Mouse (Mus musculus) limb, embryonic 15.5 days (tissue): ENCODE results near the gene Pdgfa. TPM values are rescaled to one million over a fixed set of nuclear protein-coding genes. Genes with fewer than 3 reads are reported as not detected.

Experiments used
- ATAC-seq: fragments of 200-750 bp; cut with Nextera tagmentation; 2 replicates; pipeline ENCODE4 v1.8.0; 2017; ENCODE audit warnings: low read depth, moderate TSS enrichment; ENCODE audit not compliant: insufficient number of reproducible peaks, low FRiP score, low TSS enrichment
- H3K27ac ChIP-seq: fragments of 300-500 bp; sonication (generic); 2 replicates; pipeline ENCODE4 v1.5.1; 2015; ENCODE audit warnings: moderate library complexity, mild to moderate bottlenecking, inconsistent platforms
- H3K27me3 ChIP-seq: fragments of 300-500 bp; sonication (generic); 2 replicates; pipeline ENCODE4 v1.6.1; 2015; ENCODE audit warnings: inconsistent platforms
- H3K36me3 ChIP-seq: fragments of 300-500 bp; sonication (generic); 2 replicates; pipeline ENCODE4 v1.6.1; 2015; ENCODE audit warnings: inconsistent platforms
- H3K4me1 ChIP-seq: fragments of 300-500 bp; sonication (generic); 2 replicates; pipeline ENCODE4 v1.6.1; 2015; ENCODE audit warnings: inconsistent platforms
- H3K4me2 ChIP-seq: fragments of 300-500 bp; sonication (generic); 2 replicates; pipeline ENCODE4 v1.6.1; 2015; ENCODE audit warnings: mild to moderate bottlenecking, inconsistent platforms
- H3K4me3 ChIP-seq: fragments of 300-500 bp; sonication (generic); 2 replicates; pipeline ENCODE4 v1.5.1; 2015; ENCODE audit warnings: mild to moderate bottlenecking, inconsistent platforms
- H3K9ac ChIP-seq: fragments of 300-500 bp; sonication (generic); 2 replicates; pipeline ENCODE4 v1.6.1; 2015; ENCODE audit warnings: inconsistent platforms
- H3K9me3 ChIP-seq: fragments of 300-500 bp; sonication (generic); 2 replicates; pipeline ENCODE4 v1.6.1; 2016; ENCODE audit warnings: inconsistent platforms
- WGBS: fragments of 180-500 bp; shearing (Covaris S2); methylation state at CpG from one replicate; pipeline ENCODE4 v1.1.7; 2015; 5-methylcytosine and 5-hydroxymethylcytosine counted together
- polyA plus RNA-seq: library from polyadenylated mRNA; unstranded; fragments of >200 nt; fragmentation: Nextera tagmentation; extraction: Ambion mirVana; gene quantifications from 2 replicates; pipeline ENCODE4 v1.2.1, GENCODE M21; 2015

Gene Pdgfa
- 65.7 and 69.9 TPM in 2 replicates for polyA plus RNA-seq

DNA sequence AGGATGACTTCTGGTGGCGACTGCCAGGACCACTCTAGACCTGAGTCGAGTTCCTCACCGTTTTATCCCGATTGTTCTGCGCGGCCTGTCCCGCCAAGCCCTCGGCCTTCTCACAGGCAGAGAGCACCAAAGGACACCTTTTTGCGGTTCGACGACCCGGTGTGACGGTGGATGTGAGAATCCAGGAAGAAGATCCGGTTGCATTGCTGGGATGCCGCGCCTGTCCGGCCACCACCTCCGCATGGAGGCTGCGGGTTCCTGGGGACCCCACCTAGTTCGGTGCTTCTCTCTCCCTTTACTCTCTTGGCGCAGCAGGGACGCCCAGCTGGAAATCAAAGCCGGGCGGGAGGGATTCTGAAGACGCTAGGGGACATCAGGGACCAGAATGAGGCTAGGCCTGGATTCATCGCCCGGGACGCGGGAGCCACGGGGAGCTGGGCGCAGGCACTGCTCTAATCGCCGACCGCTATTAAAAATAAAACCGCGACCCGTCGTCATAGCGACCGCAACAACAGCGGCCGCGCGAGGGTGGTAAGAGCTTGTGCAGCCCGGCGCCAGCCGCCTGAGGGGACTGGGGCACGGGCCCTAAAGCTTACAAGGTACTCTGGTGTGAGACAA lies at the start of gene Pdgfa:
Gene Pdgfa (minus strand): TSS at position 200 of the 618 bp plus-strand sequence.
- Histone ChIP-seq H3K4me3 (peak within 1 kb of the TSS; percentile 77), H3K27ac (peak within 1 kb of the TSS; percentile 91), H3K4me2 (peak within 1 kb of the TSS; percentile 95), H3K36me3 (no peaks in the 10 kb centered on the region), H3K27me3 (peaks cover 66% of the 10 kb centered on the region), H3K9me3 (no peaks in the 10 kb centered on the region), H3K9ac (peak within 1 kb of the TSS; percentile 84; the same call in 1 of the 2 replicates), H3K4me1 (peaks cover 63% of the 10 kb centered on the region)
- WGBS: 5% methylated on average over 48 of the region's 48 CpGs
- no peak for ATAC-seq

DNA sequence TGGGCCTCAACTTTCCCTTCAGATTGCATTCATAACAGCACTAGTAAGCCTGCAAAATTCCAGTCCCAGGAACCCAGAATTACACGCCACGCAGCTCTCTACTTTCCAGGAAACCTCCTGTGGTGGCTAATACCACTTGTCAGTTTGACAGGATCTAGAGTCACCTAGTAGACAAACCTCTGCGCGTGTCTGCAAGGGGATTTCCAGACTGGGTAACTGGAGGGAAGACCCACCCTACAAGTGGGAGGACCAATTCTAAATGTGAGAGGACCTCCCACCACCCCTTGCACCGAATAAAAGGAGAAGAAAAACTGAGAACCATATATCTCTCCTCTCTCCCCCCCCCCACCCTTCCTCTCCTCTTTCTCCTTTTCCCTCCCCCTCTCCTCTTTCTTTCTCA lies 49.5 kb upstream of the Pdgfa start:
- Histone ChIP-seq H3K4me3 (no peak overlapping the region), H3K27me3 (no peaks in the 10 kb centered on the region), H3K36me3 (no peaks in the 10 kb centered on the region), H3K27ac (no peak overlapping the region), H3K9me3 (no peaks in the 10 kb centered on the region), H3K4me1 (0 out of 2 replicates have a peak, but pooled peaks cover 2% of the 10 kb centered on the region), H3K4me2 (no peak overlapping the region), H3K9ac (no peak overlapping the region)
- WGBS: 70% methylated on average over 5 of the region's 5 CpGs
- ATAC-seq: no peak

GRCm38 (mm10) chr5:139043546-139043945 lies 46.4 kb upstream of the Pdgfa start:
- Histone ChIP-seq H3K27me3 (no peaks in the 10 kb centered on the region), H3K4me2 (no peak overlapping the region), H3K4me3 (no peak overlapping the region), H3K9ac (no peak overlapping the region), H3K9me3 (no peaks in the 10 kb centered on the region), H3K27ac (no peak overlapping the region), H3K36me3 (peaks cover 2% of the 10 kb centered on the region; the same call in 1 of the 2 replicates), H3K4me1 (peaks cover 2% of the 10 kb centered on the region; the same call in 1 of the 2 replicates)
- no peak for ATAC-seq
- WGBS: 43% methylated on average over 4 of the region's 4 CpGs

GRCm38 (mm10) chr5:139042299-139042698 lies 45.1 kb upstream of the Pdgfa start:
- peaks cover 2% of the 10 kb centered on the region; the same call in 1 of the 2 replicates for H3K4me1 ChIP-seq
- H3K9me3 ChIP-seq: no peaks in the 10 kb centered on the region
- H3K9ac ChIP-seq: no peak overlapping the region
- H3K27me3 ChIP-seq: no peaks in the 10 kb centered on the region
- 76% methylated on average over 12 of the region's 12 CpGs for WGBS
- no peak overlapping the region for H3K27ac ChIP-seq
- no peak for ATAC-seq
- peaks cover 2% of the 10 kb centered on the region; the same call in 1 of the 2 replicates for H3K36me3 ChIP-seq
- H3K4me2 ChIP-seq: no peak overlapping the region
- H3K4me3 ChIP-seq: no peak overlapping the region

- ATAC-seq: no peak
- H3K4me3 ChIP-seq: no peak overlapping the region
- WGBS: 64% methylated on average over 2 of the region's 2 CpGs
- H3K4me2 ChIP-seq: no peak overlapping the region
- H3K27me3 ChIP-seq: no peaks in the 10 kb centered on the region
- no peaks in the 10 kb centered on the region for H3K9me3 ChIP-seq
- no peak overlapping the region for H3K27ac ChIP-seq
- peaks cover 2% of the 10 kb centered on the region; the same call in 1 of the 2 replicates for H3K36me3 ChIP-seq
- H3K9ac ChIP-seq: no peak overlapping the region
- peaks cover 26% of the 10 kb centered on the region for H3K4me1 ChIP-seq
Observed at GRCm38 (mm10) chr5:139035171-139035570, 38.0 kb upstream of the Pdgfa start.

DNA sequence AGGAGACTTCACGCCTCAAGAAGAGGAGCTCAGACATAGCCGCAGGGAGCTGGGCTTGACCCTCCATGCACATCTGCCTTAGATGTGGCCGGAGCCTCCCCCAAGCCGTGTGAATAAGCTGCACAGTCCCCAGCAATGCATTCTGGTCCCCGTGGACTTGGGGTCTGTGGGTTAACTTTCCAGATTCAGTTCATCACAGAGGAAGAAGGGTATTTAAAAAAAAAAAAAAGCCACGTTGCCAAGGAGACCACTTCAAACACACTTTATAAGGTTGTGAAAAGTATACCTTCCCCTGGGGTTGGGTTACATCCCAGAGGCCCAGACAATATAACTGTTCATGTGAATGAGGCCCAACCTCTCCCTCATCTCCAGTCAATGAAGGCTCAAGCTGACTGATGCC lies 37.6 kb upstream of the Pdgfa start:
- no peaks in the 10 kb centered on the region for H3K27me3 ChIP-seq
- no peak overlapping the region for H3K9ac ChIP-seq
- WGBS: 25% methylated on average over 6 of the region's 6 CpGs

GRCm38 (mm10) chr5:139033406-139034317 lies 36.5 kb upstream of the Pdgfa start:
- peak; percentile 71 for ATAC-seq
- Histone ChIP-seq H3K9me3 (no peaks in the 10 kb centered on the region), H3K4me2 (no peak overlapping the region), H3K27ac (peak overlapping the region; percentile 69), H3K27me3 (no peaks in the 10 kb centered on the region), H3K4me3 (no peak overlapping the region), H3K9ac (no peak overlapping the region), H3K36me3 (no peaks in the 10 kb centered on the region), H3K4me1 (peaks cover 27% of the 10 kb centered on the region)
- WGBS: 27% methylated on average over 14 of the region's 14 CpGs

More for the DNA sequence above, 37.6 kb upstream of the Pdgfa start:
- Histone ChIP-seq H3K9me3 (no peaks in the 10 kb centered on the region), H3K4me1 (peaks cover 27% of the 10 kb centered on the region), H3K27ac (peak overlapping the region; percentile 14; the same call in 1 of the 2 replicates), H3K36me3 (peaks cover 1% of the 10 kb centered on the region; the same call in 1 of the 2 replicates), H3K4me3 (no peak overlapping the region), H3K4me2 (no peak overlapping the region)
- ATAC-seq: no peak

DNA sequence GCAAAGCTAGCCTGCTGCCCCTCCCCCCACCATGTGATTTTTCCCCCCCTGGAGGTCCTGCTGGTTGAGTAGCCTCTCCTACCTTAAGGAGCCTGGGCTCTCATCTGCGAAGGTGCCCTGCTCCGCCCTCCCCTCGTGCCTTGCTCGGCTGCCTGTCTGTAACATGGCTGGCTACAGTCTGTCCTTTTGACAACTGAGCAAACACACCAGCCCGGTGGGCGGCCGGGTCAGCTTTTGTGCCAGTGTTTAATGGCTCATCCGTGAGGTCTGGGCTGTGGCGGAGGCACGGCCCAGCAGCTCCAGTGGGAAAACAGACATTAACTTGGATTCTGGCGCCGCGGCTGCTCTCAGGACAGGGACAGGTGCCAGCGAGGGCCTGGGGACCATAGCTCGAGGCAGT lies 30.4 kb upstream of the Pdgfa start:
- H3K36me3 ChIP-seq: no peaks in the 10 kb centered on the region
- no peak overlapping the region for H3K4me3 ChIP-seq
- no peaks in the 10 kb centered on the region for H3K9me3 ChIP-seq
- no peak overlapping the region for H3K4me2 ChIP-seq
- peaks cover 7% of the 10 kb centered on the region for H3K4me1 ChIP-seq
- no peak overlapping the region for H3K27ac ChIP-seq
- 52% methylated on average over 15 of the region's 15 CpGs for WGBS
- H3K27me3 ChIP-seq: no peaks in the 10 kb centered on the region
- no peak overlapping the region for H3K9ac ChIP-seq
- ATAC-seq: no peak

- no peak overlapping the region for H3K4me2 ChIP-seq
- no peak overlapping the region for H3K4me3 ChIP-seq
- no peak overlapping the region for H3K27ac ChIP-seq
- no peaks in the 10 kb centered on the region for H3K9me3 ChIP-seq
- no peak for ATAC-seq
- no peaks in the 10 kb centered on the region for H3K27me3 ChIP-seq
- no peak overlapping the region for H3K9ac ChIP-seq
- 0 out of 2 replicates have a peak, but pooled peaks cover 2% of the 10 kb centered on the region for H3K36me3 ChIP-seq
- WGBS: 54% methylated on average over 12 of the region's 12 CpGs
- peaks cover 3% of the 10 kb centered on the region; the same call in 1 of the 2 replicates for H3K4me1 ChIP-seq
Observed at GRCm38 (mm10) chr5:139024351-139025105, 27.4 kb upstream of the Pdgfa start.

DNA sequence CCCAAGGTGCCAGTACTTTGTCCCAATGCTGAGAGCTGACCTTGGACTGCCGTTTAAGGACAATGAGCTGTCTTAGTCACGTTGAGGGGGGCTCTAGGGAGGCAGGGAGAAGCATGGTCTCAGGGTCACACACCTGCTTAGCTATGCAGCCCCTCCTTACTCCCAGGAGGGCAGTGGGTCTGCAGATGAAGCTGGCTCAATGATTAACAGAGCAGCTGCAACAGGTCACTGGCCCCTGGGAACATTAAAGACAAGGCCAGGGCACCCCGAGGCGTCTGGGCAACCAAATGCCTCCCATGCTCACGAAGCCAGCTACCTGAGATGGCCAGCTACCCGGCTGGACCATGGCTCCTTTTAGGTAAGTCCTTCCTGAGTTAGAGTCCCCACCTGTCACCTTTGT lies 23.4 kb upstream of the Pdgfa start:
- H3K4me3 ChIP-seq: no peak overlapping the region
- H3K36me3 ChIP-seq: 0 out of 2 replicates have a peak, but pooled peaks cover 6% of the 10 kb centered on the region
- WGBS: 73% methylated on average over 6 of the region's 6 CpGs
- H3K4me2 ChIP-seq: no peak overlapping the region
- H3K9me3 ChIP-seq: no peaks in the 10 kb centered on the region
- H3K27ac ChIP-seq: no peak overlapping the region
- H3K4me1 ChIP-seq: no peaks in the 10 kb centered on the region
- ATAC-seq: no peak
- no peak overlapping the region for H3K9ac ChIP-seq
- no peaks in the 10 kb centered on the region for H3K27me3 ChIP-seq

DNA sequence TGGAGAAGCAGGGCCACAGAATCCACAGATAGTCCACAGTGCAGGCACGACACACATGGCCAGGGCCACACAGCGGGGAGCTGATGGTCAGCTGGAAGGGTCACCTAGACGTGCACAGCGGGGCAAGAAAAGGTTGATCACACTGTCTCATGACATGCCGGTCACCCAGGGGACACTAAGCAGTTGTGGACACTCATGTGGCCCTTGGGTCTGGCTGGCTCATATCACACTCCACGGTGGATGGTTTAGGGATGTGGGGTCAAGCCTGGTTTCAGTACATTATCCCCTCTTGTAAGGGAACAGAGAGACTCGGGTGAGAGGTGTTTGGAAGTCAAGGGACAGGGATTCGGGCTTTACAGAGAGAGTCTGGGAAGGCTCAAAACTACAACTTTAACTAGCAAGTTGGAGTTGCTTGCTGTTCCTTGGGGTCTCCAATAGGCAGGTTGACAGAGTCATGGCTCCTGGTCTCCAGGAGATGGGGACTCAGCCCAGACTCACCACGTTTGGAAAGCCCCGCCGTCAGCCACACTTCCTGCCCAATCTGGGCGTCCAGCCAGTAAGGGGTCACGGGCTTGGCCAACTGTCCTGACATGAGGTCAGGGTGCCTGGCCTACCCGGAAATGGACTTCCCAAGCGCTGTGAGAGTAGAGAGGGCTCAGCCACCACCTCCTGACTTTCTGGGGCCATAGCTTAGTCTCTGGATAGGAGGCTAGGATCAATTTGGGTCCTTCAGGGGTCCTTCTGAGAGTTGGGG lies 20.4 kb upstream of the Pdgfa start:
- Histone ChIP-seq H3K4me3 (no peak overlapping the region), H3K9ac (no peak overlapping the region), H3K36me3 (0 out of 2 replicates have a peak, but pooled peaks cover 6% of the 10 kb centered on the region), H3K27ac (no peak overlapping the region), H3K4me1 (no peaks in the 10 kb centered on the region), H3K27me3 (no peaks in the 10 kb centered on the region), H3K9me3 (no peaks in the 10 kb centered on the region), H3K4me2 (no peak overlapping the region)
- no peak for ATAC-seq
- WGBS: 73% methylated on average over 15 of the region's 15 CpGs
